Mouse (Mus musculus): ENCODE data around the gene Rrm2.

GRCm38 (mm10) chr12:24754693-24755092 lies 46.7 kb downstream of the Rrm2 start:
- TF ChIP-seq CTCF (IDR thresholded peaks at IDR 0.05; ENCODE audit: insufficient read depth, low read length) (no peak), POLR2A (IDR thresholded peaks at IDR 0.05; ENCODE audit: borderline replicate concordance, extremely low read depth, low read depth, low read length) (no peak)
